Mouse (Mus musculus) liver, adult 2 months (tissue): Measurements from ENCODE around the gene Rnf113a2. TPM values are rescaled to one million over a fixed set of nuclear protein-coding genes. Genes with fewer than 3 reads are reported as not detected.

Experiments
- DNase-seq: peaks from one replicate; pipeline ENCODE4 v3.0.0-alpha.2; 2011; ENCODE audit warnings: low read depth, low spot score; ENCODE audit errors: extremely low read depth
- H3K27ac ChIP-seq: fragments of 200-500 bp; replicated peaks from 2 replicates; pipeline ENCODE4 v1.5.1; 2012; ENCODE audit warnings: low read depth, mild to moderate bottlenecking, control low read depth, inconsistent platforms, low read length; ENCODE audit not compliant: insufficient read depth
- H3K27me3 ChIP-seq: fragments of 200-500 bp; 2 replicates; pipeline ENCODE4 v1.6.1; 2012; ENCODE audit warnings: mild to moderate bottlenecking, moderate library complexity, low read length, inconsistent platforms; ENCODE audit not compliant: control insufficient read depth, insufficient read depth
- H3K36me3 ChIP-seq: fragments of 200-500 bp; 2 replicates; pipeline ENCODE4 v1.6.1; 2012; ENCODE audit warnings: low read length, inconsistent platforms; ENCODE audit not compliant: control insufficient read depth, insufficient read depth
- H3K4me1 ChIP-seq: fragments of 200-500 bp; 2 replicates; pipeline ENCODE4 v1.6.1; 2011; ENCODE audit warnings: low read length; ENCODE audit not compliant: control insufficient read depth, insufficient read depth
- H3K4me3 ChIP-seq: fragments of 200-500 bp; 2 replicates; pipeline ENCODE4 v1.5.1; 2011; ENCODE audit warnings: low read depth, mild to moderate bottlenecking, control low read depth, low read length, moderate library complexity; ENCODE audit not compliant: insufficient read depth
- H3K79me2 ChIP-seq: fragments of 200-500 bp; 2 replicates; pipeline ENCODE4 v1.6.1; 2012; ENCODE audit warnings: inconsistent platforms, mild to moderate bottlenecking, low read length, moderate library complexity; ENCODE audit not compliant: control insufficient read depth, insufficient read depth
- H3K9ac ChIP-seq: fragments of 200-500 bp; 2 replicates; pipeline ENCODE4 v1.6.1; 2012; ENCODE audit warnings: low read depth, mild to moderate bottlenecking, control low read depth, inconsistent platforms, low read length
- CTCF ChIP-seq: fragments of 200-500 bp; IDR thresholded peaks from 2 replicates; pipeline ENCODE4 v1.5.1; 2011; ENCODE audit warnings: low read depth, low read length, control low read depth
- POLR2A ChIP-seq: fragments of 200-500 bp; IDR thresholded peaks from 2 replicates; pipeline ENCODE4 v1.6.1; 2011; ENCODE audit warnings: low read length, control low read depth; ENCODE audit not compliant: insufficient read depth; ENCODE audit errors: extremely low read depth
- WGBS: fragments of 180-500 bp; shearing (Covaris S2); methylation state at CpG from one replicate; pipeline ENCODE4 v1.1.7; 2018; 5-methylcytosine and 5-hydroxymethylcytosine counted together
- polyA plus RNA-seq: library from polyadenylated mRNA; depleted of rRNA; stranded (reverse); fragments of >200 nt; gene quantifications from 2 replicates; pipeline ENCODE4 v1.2.3, GENCODE M21; 2012
- total RNA-seq: library from RNA; depleted of rRNA; stranded (reverse); fragments of >200 nt; gene quantifications from 2 replicates; pipeline ENCODE4 v1.2.3, GENCODE M21; 2014

Gene Rnf113a2
- total and polyA plus RNA-seq, 2 experiments: 2.8 to 5.9 TPM

DNA sequence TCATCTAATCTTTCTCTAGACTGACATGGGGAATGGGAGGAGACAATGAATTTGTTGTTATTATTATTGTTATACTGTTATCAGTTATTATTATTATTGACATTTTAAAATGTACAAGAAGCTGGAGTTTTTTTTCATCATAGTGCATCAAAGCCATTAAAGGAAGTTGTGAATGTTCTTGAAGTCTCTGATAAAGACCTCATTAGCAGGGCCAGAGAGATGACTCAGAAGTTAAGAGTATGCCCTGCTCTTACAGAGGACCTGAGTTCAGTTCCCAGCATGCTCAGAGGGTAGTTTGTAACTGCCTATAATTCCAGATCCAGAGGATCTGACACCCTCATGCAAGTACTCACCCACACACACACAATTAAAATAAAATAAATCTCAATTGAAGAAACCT lies 19.3 kb upstream of the Rnf113a2 start:
- Histone ChIP-seq H3K36me3 (peaks cover 37% of the 10 kb centered on the region), H3K4me1 (peaks cover 12% of the 10 kb centered on the region), H3K27me3 (no peaks in the 10 kb centered on the region), H3K79me2 (peaks cover 3% of the 10 kb centered on the region; the same call in 1 of the 2 replicates), H3K4me3 (no peak overlapping the region), H3K27ac (no peak overlapping the region), H3K9ac (no peak overlapping the region)
- DNase-seq: no peak
- TF ChIP-seq POLR2A: no peak
- TF ChIP-seq CTCF: no peak

DNA sequence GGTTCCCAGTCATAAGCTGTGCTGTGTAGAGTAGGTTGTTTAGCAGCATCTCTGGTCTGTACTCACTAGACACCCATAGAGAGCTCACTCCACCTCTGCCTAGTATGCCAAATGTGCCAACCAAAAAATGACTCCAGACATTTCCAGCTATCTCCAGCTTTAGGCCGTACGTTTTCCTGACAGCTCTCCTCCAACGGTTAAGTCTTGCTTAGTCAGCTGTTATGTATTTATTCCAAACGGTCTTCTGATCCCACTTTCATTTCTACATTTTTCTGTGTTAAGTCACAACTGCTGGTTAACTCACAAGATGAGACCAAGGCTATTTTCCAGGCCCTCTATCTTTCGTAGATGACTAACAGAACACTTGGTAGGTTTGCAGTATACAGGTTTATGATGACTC lies 18.4 kb upstream of the Rnf113a2 start:
- Histone ChIP-seq H3K27me3 (no peaks in the 10 kb centered on the region), H3K4me3 (peak overlapping the region; percentile 50), H3K4me1 (peaks cover 16% of the 10 kb centered on the region), H3K79me2 (peaks cover 3% of the 10 kb centered on the region; the same call in 1 of the 2 replicates), H3K27ac (peak overlapping the region; percentile 60), H3K9ac (peak overlapping the region; percentile 71), H3K36me3 (peaks cover 29% of the 10 kb centered on the region)
- TF ChIP-seq POLR2A (no peak), CTCF (no peak)
- peak; percentile 52 for DNase-seq
- WGBS: 29% methylated on average over 5 of the region's 5 CpGs

DNA sequence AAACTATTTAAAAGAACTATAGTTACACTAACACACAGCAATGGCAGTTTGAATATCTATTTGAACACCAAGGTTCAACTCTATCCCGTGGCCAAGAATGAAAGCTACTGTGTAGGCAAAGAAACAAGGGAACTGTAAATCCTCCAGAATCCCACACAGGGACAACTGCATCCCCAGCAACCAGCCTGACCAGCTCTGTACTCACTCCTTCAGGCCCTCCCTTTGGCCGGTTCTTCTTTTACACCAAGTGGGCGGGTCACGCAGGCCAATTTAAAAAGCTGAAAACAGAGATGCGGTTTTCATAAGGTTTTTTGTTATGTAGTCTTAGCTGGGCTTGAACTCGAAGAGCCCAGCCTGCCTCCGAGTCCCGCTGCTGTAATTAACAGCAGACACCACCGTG lies 17.9 kb upstream of the Rnf113a2 start:
- 21% methylated on average over 9 of the region's 9 CpGs for WGBS

DNA sequence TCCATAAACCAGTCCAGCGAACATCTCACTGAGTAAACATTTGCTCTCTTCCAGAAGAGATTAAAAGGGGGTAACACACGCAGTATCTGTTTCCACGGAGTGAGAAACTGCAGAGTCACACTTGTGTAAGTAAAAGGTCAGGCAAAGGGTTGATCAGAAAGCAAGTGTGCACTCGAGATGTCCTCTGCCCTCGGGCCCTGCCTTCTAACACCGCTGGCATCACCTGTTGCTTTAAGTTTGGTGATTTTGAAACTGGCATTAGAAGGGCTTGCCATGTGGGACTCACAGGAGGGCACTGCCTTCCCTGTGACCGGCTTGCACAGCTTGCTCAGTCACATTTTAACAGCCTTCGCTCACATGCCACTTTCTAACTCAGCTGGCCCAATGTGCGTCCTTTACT lies 17.3 kb upstream of the Rnf113a2 start:
- H3K27me3 ChIP-seq: no peaks in the 10 kb centered on the region
- peak overlapping the region; percentile 93 for H3K9ac ChIP-seq
- peak; percentile 95 for DNase-seq
- peaks cover 16% of the 10 kb centered on the region for H3K4me1 ChIP-seq
- H3K79me2 ChIP-seq: peaks cover 3% of the 10 kb centered on the region; the same call in 1 of the 2 replicates
- 18% methylated on average over 9 of the region's 9 CpGs for WGBS
- H3K36me3 ChIP-seq: peaks cover 20% of the 10 kb centered on the region; the same call in 1 of the 2 replicates
- TF ChIP-seq CTCF (no peak), POLR2A (peak; percentile 26; the same call in 1 of the 2 replicates)
- H3K27ac ChIP-seq: peak overlapping the region; percentile 100
- peak overlapping the region; percentile 77 for H3K4me3 ChIP-seq

More for the DNA sequence above, 17.9 kb upstream of the Rnf113a2 start:
- TF ChIP-seq CTCF: no peak
- no peak for TF ChIP-seq POLR2A
- peaks cover 16% of the 10 kb centered on the region for H3K4me1 ChIP-seq
- no peaks in the 10 kb centered on the region for H3K27me3 ChIP-seq
- peak; percentile 59 for DNase-seq
- peak overlapping the region; percentile 50 for H3K4me3 ChIP-seq
- peaks cover 24% of the 10 kb centered on the region for H3K36me3 ChIP-seq
- peak overlapping the region; percentile 100 for H3K27ac ChIP-seq
- H3K9ac ChIP-seq: peak overlapping the region; percentile 61
- H3K79me2 ChIP-seq: peaks cover 3% of the 10 kb centered on the region; the same call in 1 of the 2 replicates

DNA sequence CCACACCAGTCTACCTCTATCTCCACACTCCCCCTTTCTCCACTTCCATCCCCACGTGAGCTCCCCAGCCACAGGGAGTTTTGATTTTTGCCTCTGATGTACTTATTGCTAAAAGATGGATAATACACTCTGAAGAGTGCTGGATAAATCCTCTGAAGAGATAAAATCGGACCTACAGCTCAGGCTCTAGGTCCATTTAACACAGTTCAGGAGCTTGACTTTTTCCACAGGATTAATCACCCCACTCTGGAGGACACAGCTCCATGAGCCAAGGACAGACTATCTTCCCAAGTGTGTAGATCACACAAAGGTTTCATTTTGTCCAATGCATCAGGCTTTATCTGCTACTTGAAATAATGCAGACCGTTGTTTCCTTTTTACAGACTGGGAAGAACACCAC lies 16.9 kb upstream of the Rnf113a2 start:
- Histone ChIP-seq H3K4me1 (peaks cover 16% of the 10 kb centered on the region), H3K79me2 (peaks cover 3% of the 10 kb centered on the region; the same call in 1 of the 2 replicates), H3K27me3 (no peaks in the 10 kb centered on the region), H3K9ac (peak overlapping the region; percentile 93), H3K27ac (peak overlapping the region; percentile 100), H3K4me3 (peak overlapping the region; percentile 77), H3K36me3 (peaks cover 19% of the 10 kb centered on the region; the same call in 1 of the 2 replicates)
- DNase-seq: no peak
- no peak for TF ChIP-seq CTCF
- no peak for TF ChIP-seq POLR2A
- 18% methylated on average over 3 of the region's 3 CpGs for WGBS

DNA sequence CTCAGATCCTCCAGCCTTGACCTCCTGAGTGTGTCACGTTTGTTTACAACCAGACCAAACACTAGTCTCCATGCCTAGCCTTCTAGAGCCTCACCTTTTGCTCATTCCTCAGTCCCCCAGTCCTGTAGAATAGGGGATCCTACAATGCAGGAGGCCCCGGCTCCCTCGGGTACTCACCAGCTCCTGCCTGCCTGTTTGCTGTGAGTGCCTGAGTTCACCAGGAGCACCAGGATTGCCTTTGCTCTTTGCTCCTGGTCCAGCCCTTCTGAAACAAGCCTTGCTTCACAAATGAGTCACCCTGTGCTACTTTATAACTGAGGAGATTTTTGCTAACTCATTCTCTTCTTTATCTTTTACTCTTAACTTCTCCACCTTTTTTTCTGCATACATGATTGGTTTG lies 16.3 kb upstream of the Rnf113a2 start:
- Histone ChIP-seq H3K9ac (peak overlapping the region; percentile 93), H3K4me1 (peaks cover 16% of the 10 kb centered on the region), H3K79me2 (peaks cover 3% of the 10 kb centered on the region; the same call in 1 of the 2 replicates), H3K27me3 (no peaks in the 10 kb centered on the region), H3K36me3 (peaks cover 13% of the 10 kb centered on the region; the same call in 1 of the 2 replicates), H3K27ac (peak overlapping the region; percentile 100), H3K4me3 (peak overlapping the region; percentile 77)
- 17% methylated on average over 3 of the region's 3 CpGs for WGBS
- DNase-seq: peak; percentile 95
- TF ChIP-seq POLR2A (peak; percentile 81; the same call in 1 of the 2 replicates), CTCF (no peak)
